Mouse (Mus musculus): ENCODE data around the gene Dhx57.
"Not testable (repeated sequence)": the region's sequence is repeated elsewhere in the genome, so short reads cannot be mapped to it uniquely, and the experiment has no call there.

Dhx57 gene

DNA sequence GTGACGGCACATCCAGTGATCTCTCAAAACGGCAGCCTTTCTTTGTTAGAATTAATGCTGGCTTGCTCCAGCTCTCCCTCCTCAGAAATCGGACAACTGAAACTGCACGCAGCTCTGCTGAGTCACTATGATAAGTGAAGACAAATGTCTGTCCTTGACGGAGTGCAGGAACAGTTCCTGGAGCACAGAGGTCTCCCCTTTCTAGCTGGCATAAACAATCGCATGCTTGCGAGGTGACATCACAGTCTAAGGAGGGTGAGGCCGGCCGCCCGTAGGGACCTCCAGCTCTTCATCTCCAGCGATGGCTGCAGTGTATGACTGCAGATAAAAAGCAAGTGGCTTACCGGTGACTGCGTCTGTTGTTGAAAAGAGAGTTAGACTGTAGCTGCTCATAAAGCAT, 35.1 kb downstream of the Dhx57 start:
- in situ Hi-C loops (cut with MboI, MseI) = no loop called here

DNA sequence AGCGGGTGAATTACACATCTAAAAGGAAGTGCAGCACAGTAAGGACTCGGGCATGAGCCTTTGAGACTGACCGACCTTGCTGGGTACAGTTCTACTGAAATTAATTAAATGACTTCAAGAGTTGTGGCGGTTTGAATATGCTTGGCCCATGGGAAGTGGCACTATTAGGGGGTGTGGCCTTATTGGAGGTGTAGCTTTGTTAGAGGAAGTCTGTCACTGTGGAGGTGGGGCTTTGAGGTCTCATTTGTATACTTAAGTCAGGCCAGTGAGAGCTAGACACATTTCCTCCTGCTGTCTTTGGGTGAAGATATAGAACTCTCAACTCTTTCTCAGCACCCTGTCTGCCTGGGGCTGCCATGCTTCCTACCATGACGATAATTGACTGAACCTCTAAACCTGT, 35.9 kb downstream of the Dhx57 start:
- in situ Hi-C loops (cut with MboI, MseI) = no loop called here

DNA sequence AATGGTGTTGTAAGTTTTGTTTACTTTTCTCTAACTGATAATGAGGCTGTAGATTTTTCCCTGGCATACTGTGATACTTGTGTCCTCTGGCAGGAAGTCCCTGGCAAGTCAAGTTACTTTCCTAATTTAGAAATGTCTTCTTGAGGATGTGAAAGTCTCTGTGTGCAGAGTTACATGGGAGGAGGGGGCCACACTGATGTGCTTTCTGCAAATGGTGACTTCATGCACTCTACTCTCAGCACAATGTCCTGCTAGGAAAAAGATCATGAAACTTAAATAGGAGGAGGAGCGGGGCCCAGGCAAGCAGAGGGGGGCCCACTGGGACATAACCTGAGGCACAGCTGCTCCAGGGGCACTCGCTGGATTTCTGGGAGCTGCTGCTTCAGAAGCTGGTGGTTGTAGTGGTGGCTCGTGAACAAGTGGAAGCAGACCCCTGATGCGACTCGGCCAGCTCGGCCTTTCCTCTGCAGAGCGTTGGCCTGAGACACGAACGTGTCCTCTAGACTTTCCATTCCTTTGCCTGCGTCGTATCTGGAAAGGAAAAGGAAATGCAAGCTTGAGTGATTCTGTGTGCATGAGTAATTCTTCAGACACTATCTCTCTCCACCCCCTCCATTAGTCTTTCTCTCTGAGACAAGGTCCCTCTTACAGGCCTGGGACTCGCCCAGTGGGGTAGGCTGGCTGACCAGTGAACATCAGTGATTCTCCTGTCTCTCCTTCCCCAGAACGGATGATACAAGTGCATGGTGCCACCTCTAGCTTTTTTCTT, 37.3 kb downstream of the Dhx57 start:
- in situ Hi-C loops (cut with MboI, MseI) = no loop called here

DNA sequence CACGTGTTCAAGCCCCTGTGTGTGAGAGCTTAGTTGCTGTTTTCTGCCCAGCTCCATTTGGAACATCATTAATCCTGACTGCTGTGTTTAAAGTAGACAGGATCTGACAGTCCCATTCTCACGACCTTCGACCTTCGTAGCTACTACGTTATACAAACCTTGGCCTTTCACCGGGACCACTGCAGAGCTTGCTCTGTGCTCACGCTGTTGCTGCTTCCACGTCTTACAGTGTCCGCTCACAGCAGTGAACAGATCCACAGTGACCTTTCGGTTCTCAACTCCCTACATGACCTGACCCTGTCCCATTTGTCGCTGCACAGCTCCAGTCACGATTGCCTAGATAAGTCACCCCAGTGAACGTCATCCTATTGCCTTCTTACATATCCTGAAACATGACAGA, 47.2 kb downstream of the Dhx57 start:
- in situ Hi-C loops (cut with MboI, MseI) = no loop called here

DNA sequence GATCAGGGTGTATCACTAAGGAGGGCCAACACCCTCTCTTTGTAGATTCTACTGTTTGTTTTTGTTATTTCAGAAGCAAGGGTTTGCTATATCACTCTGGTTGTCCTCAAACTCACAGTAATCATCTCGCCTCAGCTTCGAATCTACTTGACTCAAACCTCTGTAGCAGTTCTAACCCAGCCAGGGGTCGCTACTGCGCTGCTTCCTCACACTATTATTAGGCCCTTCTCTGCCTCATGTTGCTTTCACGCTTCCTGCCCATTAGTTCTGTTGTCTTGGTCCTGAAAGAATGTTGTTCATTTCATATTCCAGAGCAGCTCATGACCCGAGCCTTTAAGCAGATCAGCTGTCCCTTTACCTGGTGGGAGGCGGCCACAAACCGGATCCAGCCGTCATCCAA, 48.7 kb downstream of the Dhx57 start:
- in situ Hi-C loops (cut with MboI, MseI) = no loop called here

DNA sequence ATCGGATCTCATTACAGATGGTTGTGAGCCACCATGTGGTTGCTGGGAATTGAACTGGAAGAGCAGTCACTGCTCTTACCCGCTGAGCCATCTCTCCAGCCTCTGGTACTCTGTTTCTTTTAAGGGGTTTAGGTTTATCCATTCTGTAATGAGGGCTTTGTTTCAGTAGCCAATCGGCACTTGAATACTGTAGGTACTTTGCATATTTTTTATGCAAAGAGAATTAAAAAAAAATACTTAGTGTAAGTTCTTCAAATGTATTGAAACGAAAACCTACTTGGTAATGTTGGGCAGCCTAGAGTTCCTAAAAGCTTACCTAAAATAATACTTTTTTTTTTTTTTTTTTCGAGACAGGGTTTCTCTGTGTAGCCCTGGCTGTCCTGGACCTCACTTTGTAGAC, 52.8 kb downstream of the Dhx57 start:
- in situ Hi-C loops (cut with MboI, MseI) = no loop called here

DNA sequence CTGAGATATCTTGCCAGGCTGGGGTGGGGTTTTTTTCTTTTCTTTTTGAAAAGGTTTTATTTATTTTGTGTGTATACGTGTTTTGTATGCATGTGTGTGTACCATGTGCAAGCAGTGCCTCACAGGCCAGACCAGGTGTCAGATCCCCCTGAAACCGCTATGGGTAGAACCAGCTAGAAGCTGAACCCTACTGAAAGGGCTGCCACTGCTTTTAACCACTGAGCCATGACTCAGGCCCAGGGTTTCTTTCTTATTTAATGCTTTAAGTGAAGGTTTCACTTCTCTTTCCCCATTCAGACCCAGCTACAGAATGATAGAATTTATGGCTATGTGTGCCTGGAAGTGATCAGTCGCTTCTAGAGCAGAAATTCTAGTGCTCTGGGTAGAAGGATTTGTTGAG, 53.5 kb downstream of the Dhx57 start:
- in situ Hi-C loops (cut with MboI, MseI) = no loop called here

DNA sequence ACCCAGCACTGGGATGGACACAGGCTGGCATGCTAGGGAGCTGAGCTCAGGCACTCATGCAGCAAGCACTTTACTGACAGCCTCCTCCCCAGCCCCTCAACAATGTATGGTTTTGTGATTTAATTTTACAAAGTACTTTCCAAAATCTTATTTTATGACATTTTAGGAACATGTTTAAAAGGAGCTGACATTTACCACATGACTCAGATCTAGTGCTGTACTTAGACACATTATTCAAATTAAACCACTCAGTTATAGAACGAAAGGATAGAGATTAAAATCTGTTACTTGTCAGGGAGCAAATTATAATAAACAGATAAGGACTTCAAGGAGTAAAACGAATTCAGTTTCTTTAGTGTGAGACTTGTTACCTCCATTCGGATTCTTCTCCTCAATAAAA, 54.8 kb downstream of the Dhx57 start:
- in situ Hi-C loops (cut with MboI, MseI) = no loop called here

DNA sequence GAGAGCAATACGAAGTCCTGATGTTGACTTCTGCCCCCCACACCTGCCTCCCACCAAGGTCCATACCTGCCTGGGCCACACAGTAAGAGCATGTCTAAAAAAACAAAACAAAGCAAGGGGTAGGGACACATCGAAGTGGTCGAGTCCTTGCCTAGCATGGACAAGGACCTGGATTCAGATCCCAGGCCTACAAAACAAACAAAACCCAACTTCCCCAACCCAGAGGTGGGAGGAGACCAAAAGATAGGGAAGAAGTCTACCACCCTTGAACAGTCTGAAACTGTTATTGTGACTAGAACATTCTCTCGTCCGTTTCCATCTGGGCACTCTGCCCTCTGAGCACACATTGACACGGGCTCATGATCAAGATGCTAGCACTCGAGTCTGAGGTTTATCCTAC, 55.9 kb downstream of the Dhx57 start:
- in situ Hi-C loops (cut with MboI, MseI) = no loop called here

DNA sequence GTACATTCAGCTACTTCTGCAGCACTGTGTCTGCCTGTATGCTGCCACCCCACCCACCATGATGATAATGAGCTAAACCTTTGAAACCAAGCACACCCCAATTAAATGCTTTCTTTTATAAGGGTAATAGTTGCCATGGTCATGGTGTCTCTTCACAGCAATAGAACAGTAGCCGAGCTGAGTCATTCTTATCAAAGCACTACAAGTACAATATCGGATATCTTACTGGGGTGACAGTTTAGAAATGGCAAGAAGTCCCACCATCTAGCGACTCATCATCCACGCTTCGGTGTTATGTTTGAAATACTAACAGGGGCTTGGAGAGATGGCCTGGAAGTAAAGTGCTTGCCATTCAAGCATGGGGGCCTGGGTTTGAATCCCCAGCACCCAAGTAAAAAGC, 56.4 kb downstream of the Dhx57 start:
- in situ Hi-C loops (cut with MboI, MseI) = no loop called here

DNA sequence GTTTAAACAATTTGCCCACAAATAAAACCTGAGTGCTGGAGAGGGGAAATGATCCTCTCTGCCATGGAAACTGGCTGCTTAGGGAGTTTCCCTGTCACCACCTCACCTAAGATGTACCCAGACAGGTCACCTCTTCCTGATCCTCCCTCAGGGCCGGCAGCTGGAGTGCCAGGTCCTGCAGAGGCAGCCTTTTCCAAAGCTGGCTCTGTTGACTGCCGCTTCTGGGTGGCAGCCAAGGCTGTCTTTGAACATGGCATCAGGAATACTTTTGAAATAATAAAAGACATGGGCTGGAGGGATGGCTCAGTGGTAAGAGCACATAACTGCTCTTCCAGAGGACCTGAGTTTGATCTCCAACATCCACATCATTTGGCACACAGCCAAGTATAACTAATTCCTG, 60.9 kb downstream of the Dhx57 start:
- in situ Hi-C loops (cut with MboI, MseI) = no loop called here

DNA sequence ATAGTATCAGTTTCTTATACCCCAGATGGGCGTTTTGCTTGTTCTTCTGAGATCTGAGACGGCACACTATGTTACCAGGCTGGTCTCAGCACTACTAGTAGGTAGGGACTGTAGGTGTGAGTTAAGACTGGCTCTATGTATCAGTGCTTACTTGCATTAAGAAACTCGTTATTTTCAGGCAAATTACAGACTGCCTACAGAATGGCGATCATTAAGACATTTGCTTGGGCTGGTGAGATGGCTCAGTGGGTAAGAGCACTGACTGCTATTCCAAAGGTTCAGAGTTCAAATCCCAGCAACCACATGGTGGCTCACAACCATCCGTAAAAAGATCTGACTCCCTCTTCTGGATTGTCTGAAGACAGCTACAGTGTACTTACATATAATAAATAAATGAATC, 65.1 kb downstream of the Dhx57 start:
- in situ Hi-C loops (cut with MboI, MseI) = not testable (repeated sequence)

DNA sequence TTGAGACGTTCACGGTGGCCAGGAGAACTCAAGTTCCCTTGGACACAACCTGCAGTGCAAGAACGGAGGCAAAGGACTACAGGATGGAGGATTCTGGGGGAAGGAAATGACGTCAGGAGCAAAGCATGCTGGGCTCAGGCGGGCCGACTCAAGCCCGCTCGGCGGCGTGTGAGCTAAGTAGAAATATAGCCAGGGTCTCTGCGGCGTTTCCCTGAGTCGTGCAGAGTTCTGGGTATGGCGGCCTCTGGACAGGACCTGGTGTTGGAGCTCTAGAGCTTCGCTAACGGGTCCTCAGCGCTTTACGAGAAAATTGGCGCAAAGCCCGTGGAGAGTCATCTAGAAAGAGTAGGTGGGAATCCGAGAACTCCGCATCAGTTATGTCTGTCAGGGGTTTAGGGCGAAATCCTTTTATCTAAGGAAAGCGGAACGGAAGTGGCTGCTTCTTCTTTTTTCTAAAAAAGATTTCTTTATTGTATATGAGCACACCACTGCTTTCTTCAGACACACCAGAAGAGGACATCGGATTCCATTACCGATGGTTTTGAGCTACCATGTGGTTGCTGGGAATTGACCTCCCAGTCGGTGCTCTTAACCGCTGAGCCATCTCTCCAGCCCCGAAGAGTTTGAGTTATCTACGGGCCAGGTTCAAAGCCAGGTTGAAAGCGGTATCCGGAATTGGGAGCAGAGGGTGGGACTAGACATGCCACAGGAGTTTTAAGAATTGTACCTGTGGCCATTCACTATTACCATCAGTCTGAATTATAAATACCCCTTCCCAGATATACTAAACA, 65.8 kb downstream of the Dhx57 start, which contains the start of gene Gemin6:
Gene Gemin6, plus strand, starts transcription at position 116 of the 791 bp plus-strand sequence.
- in situ Hi-C loops (cut with MboI, MseI) = loop anchor here (25.0 kb wide), 1 partner anchor 1137 kb away; no protein-coding TSS in a partner anchor

DNA sequence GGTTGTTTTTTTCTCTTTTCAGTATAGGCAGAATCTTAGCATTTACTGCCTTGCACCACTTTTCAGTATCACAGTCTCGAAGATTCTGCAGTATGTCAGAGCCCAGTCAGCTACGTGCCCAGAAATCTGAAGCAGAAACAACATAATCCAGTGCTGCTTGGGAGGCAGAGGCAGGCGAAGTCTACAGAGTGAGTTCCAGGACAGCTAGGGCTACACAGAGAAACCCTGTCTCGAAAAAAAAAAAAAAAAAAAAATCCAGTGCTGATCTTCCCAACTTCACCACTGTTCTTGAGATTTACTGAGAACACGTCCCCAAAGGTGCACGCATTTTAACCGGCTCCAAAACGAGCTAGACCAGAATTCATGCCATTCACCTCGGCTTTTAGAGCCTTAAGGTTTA, 66.4 kb downstream of the Dhx57 start:
- in situ Hi-C loops (cut with MboI, MseI) = loop anchor here (25.0 kb wide), 1 partner anchor 1137 kb away; no protein-coding TSS in a partner anchor

DNA sequence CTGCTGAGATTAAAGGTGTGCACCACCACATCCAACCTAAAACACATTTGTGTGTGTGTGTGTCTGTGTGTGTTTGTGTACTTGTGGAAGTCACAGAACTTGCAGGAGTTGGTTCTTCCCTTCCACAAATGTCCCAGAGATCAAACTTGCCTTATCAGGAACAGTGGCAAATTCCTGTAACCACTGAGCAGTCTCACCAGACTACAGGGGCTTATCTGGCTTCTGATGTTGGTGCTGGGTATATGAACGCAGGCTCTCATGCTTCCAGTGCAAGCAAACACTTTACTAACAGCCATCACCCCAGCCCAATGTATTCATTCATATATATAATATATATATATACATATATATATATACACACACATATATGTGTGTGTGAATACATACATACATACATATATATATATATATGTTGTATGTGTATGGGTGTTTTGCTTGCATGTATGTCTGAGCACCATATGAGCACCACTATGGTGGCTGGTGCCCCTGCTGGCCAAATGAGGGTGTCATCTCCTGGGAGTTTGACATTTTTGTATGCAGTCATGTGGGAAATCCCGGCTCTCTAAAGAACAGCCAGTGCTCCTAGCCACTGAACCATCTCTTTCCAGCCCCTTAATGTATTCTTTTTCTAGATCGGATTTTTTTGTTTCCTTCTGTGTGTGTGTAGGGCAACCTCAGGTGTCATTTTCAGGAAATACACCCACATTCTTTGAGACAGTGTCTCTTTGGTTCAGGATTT, 68.2 kb downstream of the Dhx57 start:
- in situ Hi-C loops (cut with MboI, MseI) = loop anchor here (25.0 kb wide), 1 partner anchor 1135 kb away; no protein-coding TSS in a partner anchor

DNA sequence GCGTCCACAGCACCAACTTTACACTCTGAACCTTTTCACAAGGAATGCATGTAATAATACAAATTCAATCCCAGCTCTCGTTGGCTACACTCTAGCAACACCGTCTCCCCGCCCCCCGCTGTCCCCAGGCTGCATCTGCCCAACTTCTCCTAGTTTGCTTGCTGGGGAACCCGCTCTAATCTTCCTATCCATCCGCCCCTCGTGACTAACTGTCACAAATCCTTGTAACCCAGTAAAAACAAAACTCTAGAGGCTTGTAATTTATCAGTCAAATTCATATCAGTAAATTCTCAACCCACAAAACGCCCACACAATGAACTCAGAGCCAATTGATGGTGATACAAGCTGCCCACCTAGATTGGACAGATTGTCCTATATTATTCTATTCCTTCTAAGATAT, 69.1 kb downstream of the Dhx57 start:
- in situ Hi-C loops (cut with MboI, MseI) = loop anchor here (25.0 kb wide), 1 partner anchor 1134 kb away; no protein-coding TSS in a partner anchor

DNA sequence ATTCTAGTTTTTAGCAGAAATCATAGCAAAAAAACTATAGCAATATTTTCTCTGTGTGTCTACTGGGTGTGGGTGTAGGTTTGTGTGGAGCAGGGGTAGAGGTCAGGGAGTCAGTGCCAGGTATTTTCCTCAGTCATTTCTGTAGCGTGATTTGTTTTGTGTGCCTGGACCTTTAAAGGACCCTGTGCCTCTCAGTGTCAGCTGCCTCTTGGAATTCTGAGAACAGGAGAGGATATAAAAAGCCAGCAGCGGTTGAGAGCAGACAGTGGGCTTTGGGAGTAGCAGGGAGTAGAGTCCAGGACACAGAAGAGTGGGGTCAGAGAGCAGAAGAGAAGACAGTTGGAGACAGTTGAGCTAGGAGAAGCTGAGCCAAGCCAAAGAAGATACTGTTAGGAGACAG, 70.1 kb downstream of the Dhx57 start:
- in situ Hi-C loops (cut with MboI, MseI) = loop anchor here (25.0 kb wide), 1 partner anchor 1133 kb away; no protein-coding TSS in a partner anchor

DNA sequence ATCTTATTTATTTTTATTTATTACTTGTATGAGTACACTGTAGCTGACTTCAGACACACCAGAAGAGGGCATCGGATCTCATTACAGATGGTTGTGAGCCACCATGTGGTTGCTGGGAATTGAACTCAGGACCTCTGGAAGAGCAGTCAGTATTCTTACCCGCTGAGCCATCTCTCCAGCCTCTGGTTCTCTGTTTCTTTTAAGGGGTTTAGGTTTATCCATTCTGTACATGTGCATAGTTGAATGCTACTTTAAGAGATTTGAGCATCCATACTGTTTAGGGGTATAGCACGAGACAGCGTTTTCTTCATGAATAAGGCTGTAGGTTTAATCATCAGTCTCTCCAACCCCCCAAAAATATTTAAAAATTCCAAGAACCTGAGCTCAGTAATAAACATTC, 76.3 kb downstream of the Dhx57 start:
- in situ Hi-C loops (cut with MboI, MseI) = loop anchor here (10.0 to 25.0 kb wide), 2 partner anchors 341 to 1127 kb away; no protein-coding TSS in a partner anchor

DNA sequence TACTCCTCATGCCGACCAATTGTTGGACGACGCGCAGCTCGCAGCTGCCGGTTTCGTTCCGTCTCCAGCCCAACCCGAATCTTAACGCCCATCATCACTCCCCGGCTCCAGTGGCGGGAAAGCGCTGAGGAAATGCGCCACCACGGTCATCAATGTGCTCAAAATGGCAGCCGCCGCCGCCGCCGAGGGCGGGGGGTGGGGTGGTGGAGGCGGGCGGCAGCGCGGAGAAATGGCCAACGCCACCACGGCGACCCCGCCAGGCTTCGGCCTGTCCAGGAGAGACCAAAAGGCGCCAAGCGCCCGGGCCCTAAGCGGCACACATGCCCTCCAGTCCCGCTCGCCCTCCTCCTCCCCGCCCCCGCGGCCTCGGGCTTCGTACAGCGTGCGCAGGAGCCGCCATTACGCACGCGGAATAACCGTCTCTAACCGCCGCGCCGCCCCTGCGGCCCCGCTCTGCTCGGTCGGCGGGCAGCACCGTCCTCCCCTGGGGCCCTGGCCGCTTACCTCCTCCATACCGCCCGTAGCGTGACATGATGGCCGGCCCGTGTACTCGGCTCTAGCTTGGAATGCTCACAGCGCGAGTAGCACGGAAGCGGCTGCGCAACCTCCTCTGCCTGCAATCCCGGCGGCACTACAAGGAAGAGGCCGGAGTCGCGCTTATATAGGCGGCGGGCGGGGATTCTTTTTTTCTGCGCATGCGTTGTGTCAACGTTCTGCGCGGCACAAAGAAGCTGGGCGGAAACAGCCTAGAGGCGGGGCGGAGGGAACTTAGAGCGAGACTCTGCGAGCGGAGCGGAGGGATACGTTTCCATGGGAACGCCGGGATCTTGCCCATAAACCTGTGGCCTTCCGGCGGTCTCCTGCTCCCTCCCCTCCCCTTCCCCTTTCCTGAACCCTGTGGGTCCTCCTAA, 83.3 kb downstream of the Dhx57 start, which contains the start of the genes Srsf7 and Ttc39d:
Gene Srsf7, minus strand, starts transcription at position 637 of the 911 bp plus-strand sequence.
Gene Ttc39d, plus strand, starts transcription at position 790 of the 911 bp plus-strand sequence.
- in situ Hi-C loops (cut with MboI, MseI) = loop anchor here (25.0 kb wide), 1 partner anchor 1120 kb away; no protein-coding TSS in a partner anchor

DNA sequence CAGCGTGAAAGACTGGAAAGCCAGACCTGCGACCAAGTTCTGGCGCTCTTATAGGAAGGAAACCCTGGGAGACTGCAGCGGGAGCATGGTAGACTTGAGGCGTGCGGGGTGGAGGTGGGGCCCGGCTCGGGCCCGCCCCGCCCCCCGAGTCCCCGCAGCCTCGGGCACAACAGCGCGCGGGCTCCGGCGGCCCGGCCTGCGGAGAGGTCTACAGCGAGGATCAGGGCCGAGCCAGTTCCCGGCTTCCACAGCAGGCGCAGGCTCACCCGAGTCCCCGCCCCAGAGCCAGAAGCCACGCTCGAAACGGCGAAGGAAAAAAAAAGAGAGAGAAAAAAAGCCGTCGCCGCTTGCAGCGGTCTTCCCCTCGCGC, 84.0 kb downstream of the Dhx57 start:
- in situ Hi-C loops (cut with MboI, MseI) = loop anchor here (25.0 kb wide), 1 partner anchor 1119 kb away; no protein-coding TSS in a partner anchor
